Comparison of ENCODE assay signal across 9 mouse cellular contexts in genomic region chr5:117236540-117236939, GRCm38 (mm10).
"Had no signal": no experiment of that assay in that cellular context is flagged by ENCODE, and none has a peak within 500 bp of the region (broad histone marks: within the 10 kb centered on the region; RNA-seq: fewer than 3 reads in every experiment).

No protein-coding gene starts in this region.

- H3K27ac ChIP-seq: hindbrain, postnatal 0 days; limb, embryonic 10.5 days; lung, embryonic 15.5 days; midbrain, embryonic 12.5 days; stomach, embryonic 15.5 days had no signal

- H3K9ac ChIP-seq: lung, embryonic 15.5 days; midbrain, embryonic 12.5 days; stomach, embryonic 15.5 days had no signal

- H3K9me3 ChIP-seq: limb, embryonic 10.5 days; lung, embryonic 15.5 days; midbrain, embryonic 12.5 days; stomach, embryonic 15.5 days had no signal

- H3K4me3 ChIP-seq: limb, embryonic 10.5 days; lung, embryonic 15.5 days; midbrain, embryonic 12.5 days; stomach, embryonic 15.5 days had no signal

- H3K4me2 ChIP-seq: lung, embryonic 15.5 days; midbrain, embryonic 12.5 days; stomach, embryonic 15.5 days had no signal

- ATAC-seq: hindbrain, postnatal 0 days had no signal

- H3K27me3 ChIP-seq: lung, embryonic 15.5 days; midbrain, embryonic 12.5 days; stomach, embryonic 15.5 days had no signal

- DNase-seq: kidney, adult 2 months; kidney, postnatal 25 days; right cerebral cortex, postnatal 14 days; thymus, postnatal 14 days had no signal

- H3K36me3 ChIP-seq: limb, embryonic 10.5 days; lung, embryonic 15.5 days; midbrain, embryonic 12.5 days had no signal
